11 mouse cellular contexts compared by ENCODE assay signal in the genomic region with DNA sequence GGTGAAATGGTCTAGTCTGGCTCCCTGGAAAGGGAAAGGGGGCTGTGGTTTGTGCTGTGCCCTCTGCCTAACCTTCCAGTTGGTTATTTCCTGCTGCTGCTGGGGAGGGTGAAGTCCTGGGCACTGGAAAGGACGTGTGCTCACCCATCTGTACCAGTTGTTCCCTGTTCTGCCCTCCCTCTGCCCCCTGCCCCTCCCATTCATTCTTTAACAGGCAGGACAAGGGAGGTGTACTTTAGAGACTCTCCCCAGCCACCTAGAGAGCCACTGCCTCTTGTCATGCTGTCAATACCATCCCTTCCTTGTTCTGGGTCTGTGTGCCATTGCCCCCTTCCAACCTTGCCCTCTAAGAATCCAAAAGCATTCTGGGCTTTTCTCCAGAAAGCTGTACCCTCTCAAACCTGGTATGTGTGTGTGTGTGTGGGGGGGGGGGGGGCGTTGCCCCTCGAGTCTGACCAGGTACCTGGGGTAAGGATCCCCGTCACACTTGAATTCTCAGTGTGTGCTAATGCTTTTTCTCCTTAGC. TPM values are rescaled to one million over a fixed set of nuclear protein-coding genes. Genes with fewer than 3 reads are reported as not detected.
A peak's percentile ranks its signal among the peaks of the same experiment; 100 is the strongest.
DNase-seq lines count a peak whose midpoint lies in the region; ATAC-seq lines count a peak whose summit lies in the region.
"Had no signal": no experiment of that assay in that cellular context is flagged by ENCODE, and none has a peak within 500 bp of the region (broad histone marks: within the 10 kb centered on the region; RNA-seq: fewer than 3 reads in every experiment).

No protein-coding gene starts in this region.

- peaks cover 3% of the 10 kb centered on the region for H3K36me3 ChIP-seq in embryonic facial prominence, embryonic 13.5 days
- peaks cover 13% of the 10 kb centered on the region for H3K36me3 ChIP-seq in embryonic facial prominence, embryonic 10.5 days (replicated peaks)
- 0 out of 2 replicates have a peak, but pooled peaks cover 6% of the 10 kb centered on the region for H3K36me3 ChIP-seq in forebrain, embryonic 13.5 days (ENCODE audit: poor library complexity, severe bottlenecking)
- no peaks in the 10 kb centered on the region; the same call in 1 of the 2 replicates for H3K36me3 ChIP-seq in kidney, embryonic 14.5 days (ENCODE audit: control insufficient read depth, insufficient read depth, low read length)
- H3K36me3 ChIP-seq in macrophage (ENCODE audit: inconsistent target), result no peaks in the 10 kb centered on the region

- no peaks in the 10 kb centered on the region for H3K27me3 ChIP-seq in embryonic facial prominence, embryonic 13.5 days
- H3K27me3 ChIP-seq in embryonic facial prominence, embryonic 10.5 days (replicated peaks; ENCODE audit: low read depth, poor library complexity, severe bottlenecking), result no peaks in the 10 kb centered on the region
- no peaks in the 10 kb centered on the region for H3K27me3 ChIP-seq in forebrain, embryonic 13.5 days
- H3K27me3 ChIP-seq in kidney, embryonic 14.5 days (ENCODE audit: control insufficient read depth, insufficient read depth, low read length), result no peaks in the 10 kb centered on the region
- H3K27me3 ChIP-seq: liver, embryonic 12.5 days had no signal

- no peak for ATAC-seq in embryonic facial prominence, embryonic 13.5 days (ENCODE audit: insufficient number of reproducible peaks, insufficient read depth, low FRiP score, low TSS enrichment, low read depth)
- peak; percentile 5; the same call in 1 of the 2 replicates for ATAC-seq in forebrain, embryonic 13.5 days
- ATAC-seq in kidney, embryonic 14.5 days (ENCODE audit: low FRiP score, low TSS enrichment), result no peak
- ATAC-seq: liver, embryonic 12.5 days had no signal

- H3K9ac ChIP-seq in embryonic facial prominence, embryonic 13.5 days, result no peak overlapping the region; the same call in 1 of the 2 replicates
- peak overlapping the region; percentile 21; the same call in 1 of the 2 replicates for H3K9ac ChIP-seq in forebrain, embryonic 13.5 days
- H3K9ac ChIP-seq in kidney, embryonic 14.5 days (ENCODE audit: low read depth, low read length), result no peak overlapping the region; the same call in 1 of the 2 replicates
- H3K9ac ChIP-seq: liver, embryonic 12.5 days had no signal

- H3K9me3 ChIP-seq in embryonic facial prominence, embryonic 13.5 days, result no peaks in the 10 kb centered on the region
- no peaks in the 10 kb centered on the region for H3K9me3 ChIP-seq in embryonic facial prominence, embryonic 10.5 days
- H3K9me3 ChIP-seq in forebrain, embryonic 13.5 days (replicated peaks), result no peaks in the 10 kb centered on the region
- H3K9me3 ChIP-seq in kidney, embryonic 14.5 days (ENCODE audit: control insufficient read depth, low read length), result no peaks in the 10 kb centered on the region
- H3K9me3 ChIP-seq: liver, embryonic 12.5 days had no signal

- H3K4me1 ChIP-seq in embryonic facial prominence, embryonic 13.5 days, result peaks cover 44% of the 10 kb centered on the region
- H3K4me1 ChIP-seq in embryonic facial prominence, embryonic 10.5 days, result peaks cover 52% of the 10 kb centered on the region
- H3K4me1 ChIP-seq in forebrain, embryonic 13.5 days, result peaks cover 54% of the 10 kb centered on the region
- H3K4me1 ChIP-seq in kidney, embryonic 14.5 days (ENCODE audit: control insufficient read depth, insufficient read depth, low read length), result peaks cover 16% of the 10 kb centered on the region

- peaks cover 90% of the 10 kb centered on the region for H3K79me2 ChIP-seq in macrophage (ENCODE audit: inconsistent target)

- 40% methylated on average over 4 of the region's 4 CpGs for WGBS in embryonic facial prominence, embryonic 13.5 days
- 68% methylated on average over 4 of the region's 4 CpGs for WGBS in embryonic facial prominence, embryonic 10.5 days
- WGBS in forebrain, embryonic 13.5 days, result 53% methylated on average over 4 of the region's 4 CpGs
- WGBS in kidney, embryonic 14.5 days, result 55% methylated on average over 4 of the region's 4 CpGs
- 30% methylated on average over 3 of the region's 4 CpGs for WGBS in macrophage (ENCODE audit: missing documents)

- no peak overlapping the region for H3K4me3 ChIP-seq in embryonic facial prominence, embryonic 13.5 days
- no peak overlapping the region for H3K4me3 ChIP-seq in embryonic facial prominence, embryonic 10.5 days
- no peak overlapping the region for H3K4me3 ChIP-seq in forebrain, embryonic 13.5 days
- no peak overlapping the region for H3K4me3 ChIP-seq in kidney, embryonic 14.5 days (ENCODE audit: low read length)
- no peak overlapping the region for H3K4me3 ChIP-seq in macrophage (ENCODE audit: inconsistent target)
- H3K4me3 ChIP-seq: erythroblast, embryonic 14.5 days; liver, embryonic 12.5 days had no signal

- H3K27ac ChIP-seq in embryonic facial prominence, embryonic 13.5 days, result peak overlapping the region; percentile 66
- H3K27ac ChIP-seq in embryonic facial prominence, embryonic 10.5 days (replicated peaks), result no peak overlapping the region
- H3K27ac ChIP-seq in forebrain, embryonic 13.5 days, result peak overlapping the region; percentile 90
- peak overlapping the region; percentile 78 for H3K27ac ChIP-seq in kidney, embryonic 14.5 days (ENCODE audit: low read depth, low read length)
- peak overlapping the region; percentile 80 for H3K27ac ChIP-seq in macrophage

- H3K4me2 ChIP-seq in embryonic facial prominence, embryonic 13.5 days, result 0 out of 2 replicates have a peak overlapping the region, but pooled peaks have one; percentile 1
- no peak overlapping the region for H3K4me2 ChIP-seq in forebrain, embryonic 13.5 days
- no peak overlapping the region for H3K4me2 ChIP-seq in kidney, embryonic 14.5 days (replicated peaks; ENCODE audit: low read depth, low read length)
- H3K4me2 ChIP-seq: liver, embryonic 12.5 days had no signal

- no peak for DNase-seq in embryonic facial prominence, embryonic 10.5 days (ENCODE audit: low spot score)
- no peak for DNase-seq in adipocyte (ENCODE audit: low spot score)
- DNase-seq in right cerebral cortex, adult 2 months (ENCODE audit: low spot score in 2 of 2), result no peak
- DNase-seq in left cerebral cortex, adult 18-20 months (ENCODE audit: low spot score in 2 of 2), result no peak

RNA-seq across cellular contexts. Expression of gene Ccdc12, which starts 27.3 kb away (rescaled TPM):
- 101 and 123 TPM in 2 replicates for polyA plus RNA-seq in embryonic facial prominence, embryonic 13.5 days (2015; fragmentation: Nextera tagmentation; extraction: Ambion mirVana)
- polyA plus RNA-seq in embryonic facial prominence, embryonic 10.5 days (2016; fragmentation: Nextera tagmentation; extraction: Ambion mirVana), result 174 and 177 TPM in 2 replicates
- 146 and 152 TPM in 2 replicates for polyA plus RNA-seq in forebrain, embryonic 13.5 days (2015; fragmentation: Nextera tagmentation; extraction: Ambion mirVana)
- 160 and 193 TPM in 2 replicates for polyA plus RNA-seq in kidney, embryonic 14.5 days (2014; fragmentation: Nextera tagmentation; extraction: Ambion mirVana)
- 100 to 1,000 TPM in 17 of 26 experiments, 10 to 100 TPM in 9; 46.5 to 229 (median 117) TPM for total RNA-seq in macrophage (2018; cell fraction: chromatin; rRNA removed)
- 100 to 1,000 TPM; 104 to 201 (median 145) TPM for total RNA-seq in macrophage (2018; cell fraction: cytosol; rRNA removed)
- total RNA-seq in macrophage (2018; cell fraction: nucleus; rRNA removed), result 100 to 1,000 TPM in 17 of 26 experiments, 10 to 100 TPM in 9; 43.2 to 258 (median 124) TPM
- 80.9 to 152 TPM (median 147 TPM) in 3 replicates for polyA plus RNA-seq in macrophage (2018)
- total RNA-seq in left cerebral cortex, adult 18-20 months (2021), result 10 to 100 TPM; 47.2 to 53.9 TPM

RNA-seq across cellular contexts. Expression of gene Nbeal2, which starts 29.7 kb away (rescaled TPM):
- 1.8 and 2.4 TPM in 2 replicates for polyA plus RNA-seq in embryonic facial prominence, embryonic 13.5 days (2015; fragmentation: Nextera tagmentation; extraction: Ambion mirVana)
- 1.9 and 2.0 TPM in 2 replicates for polyA plus RNA-seq in embryonic facial prominence, embryonic 10.5 days (2016; fragmentation: Nextera tagmentation; extraction: Ambion mirVana)
- polyA plus RNA-seq in forebrain, embryonic 13.5 days (2015; fragmentation: Nextera tagmentation; extraction: Ambion mirVana), result 2.1 and 2.2 TPM in 2 replicates
- 2.6 and 4.8 TPM in 2 replicates for polyA plus RNA-seq in kidney, embryonic 14.5 days (2014; fragmentation: Nextera tagmentation; extraction: Ambion mirVana)
- total RNA-seq in macrophage (2018; cell fraction: chromatin; rRNA removed), result 100 to 1,000 TPM in 12 of 26 experiments, 10 to 100 TPM in 13, 1 to 10 TPM in 1; 6.2 to 170 (median 78.6) TPM
- 10 to 100 TPM in 22 of 26 experiments, 1 to 10 TPM in 4; 7.3 to 21.7 (median 15.4) TPM for total RNA-seq in macrophage (2018; cell fraction: cytosol; rRNA removed)
- total RNA-seq in macrophage (2018; cell fraction: nucleus; rRNA removed), result 10 to 100 TPM in 23 of 26 experiments, 1 to 10 TPM in 3; 6.0 to 71.7 (median 37.9) TPM
- 8.6 to 16.6 TPM (median 14.0 TPM) in 3 replicates for polyA plus RNA-seq in macrophage (2018)
- total RNA-seq in left cerebral cortex, adult 18-20 months (2021), result 10 to 100 TPM in 1 of 2 experiments, 1 to 10 TPM in 1; 9.6 to 12.2 TPM

RNA-seq across cellular contexts. Expression of gene Myl3, which starts 58.0 kb away (rescaled TPM):
- polyA plus RNA-seq in embryonic facial prominence, embryonic 13.5 days (2015; fragmentation: Nextera tagmentation; extraction: Ambion mirVana), result 1.6 and 12.3 TPM in 2 replicates
- polyA plus RNA-seq in embryonic facial prominence, embryonic 10.5 days (2016; fragmentation: Nextera tagmentation; extraction: Ambion mirVana), result 0.86 and 4.4 TPM in 2 replicates
- polyA plus RNA-seq in forebrain, embryonic 13.5 days (2015; fragmentation: Nextera tagmentation; extraction: Ambion mirVana), result 0.40 and 1.8 TPM in 2 replicates
- polyA plus RNA-seq in kidney, embryonic 14.5 days (2014; fragmentation: Nextera tagmentation; extraction: Ambion mirVana), result 0.96 and 1.4 TPM in 2 replicates
- total RNA-seq in macrophage (2018; cell fraction: chromatin; rRNA removed), result not detected
- total RNA-seq in macrophage (2018; cell fraction: cytosol; rRNA removed), result not detected
- not detected for total RNA-seq in macrophage (2018; cell fraction: nucleus; rRNA removed)
- not detected in 3 replicates for polyA plus RNA-seq in macrophage (2018)
- not detected for total RNA-seq in left cerebral cortex, adult 18-20 months (2021)
- polyA plus RNA-seq: adrenal gland, adult 2 months; erythroblast, embryonic 14.5 days had no signal

RNA-seq across cellular contexts. Expression of gene Nradd, which starts 59.4 kb away (rescaled TPM):
- polyA plus RNA-seq in embryonic facial prominence, embryonic 13.5 days (2015; fragmentation: Nextera tagmentation; extraction: Ambion mirVana), result 77.5 and 77.8 TPM in 2 replicates
- polyA plus RNA-seq in embryonic facial prominence, embryonic 10.5 days (2016; fragmentation: Nextera tagmentation; extraction: Ambion mirVana), result 37.8 and 39.3 TPM in 2 replicates
- polyA plus RNA-seq in forebrain, embryonic 13.5 days (2015; fragmentation: Nextera tagmentation; extraction: Ambion mirVana), result 30.0 and 31.5 TPM in 2 replicates
- polyA plus RNA-seq in kidney, embryonic 14.5 days (2014; fragmentation: Nextera tagmentation; extraction: Ambion mirVana), result 23.6 and 64.4 TPM in 2 replicates
- total RNA-seq in macrophage (2018; cell fraction: chromatin; rRNA removed), result 1 to 10 TPM in 20 of 26 experiments, not detected in 6; 1.3 to 8.1 (median 3.5) TPM
- 1 to 10 TPM in 25 of 26 experiments, under 1 TPM in 1; 0.95 to 2.8 (median 1.6) TPM for total RNA-seq in macrophage (2018; cell fraction: cytosol; rRNA removed)
- total RNA-seq in macrophage (2018; cell fraction: nucleus; rRNA removed), result 1 to 10 TPM in 23 of 26 experiments, under 1 TPM in 2, not detected in 1; 0.67 to 7.7 (median 1.9) TPM
- polyA plus RNA-seq in macrophage (2018), result 0.95 to 4.3 TPM (median 2.3 TPM) in 3 replicates
- total RNA-seq in left cerebral cortex, adult 18-20 months (2021), result 1 to 10 TPM; 2.2 to 2.9 TPM
